Mouse (Mus musculus): ENCODE measurements around the gene Zfand2b. TPM values are rescaled to one million over a fixed set of nuclear protein-coding genes. Genes with fewer than 3 reads are reported as not detected.

Zfand2b gene
- polyA plus RNA-seq, 1 experiment from 2014 or later = 41.0 TPM

GRCm38 (mm10) chr1:75185495-75185894 lies 17.0 kb downstream of the Zfand2b start:
- H3K36me3 ChIP-seq (ENCODE audit: control insufficient read depth, insufficient read depth) = peaks cover 68% of the 10 kb centered on the region

GRCm38 (mm10) chr1:75187126-75187525 lies 18.7 kb downstream of the Zfand2b start:
- Histone ChIP-seq H3K9ac (ENCODE audit: low read depth, low read length) (no peak overlapping the region), H3K36me3 (ENCODE audit: control insufficient read depth, insufficient read depth) (peaks cover 57% of the 10 kb centered on the region), H3K9me3 (replicated peaks; ENCODE audit: control insufficient read depth, low read length) (no peaks in the 10 kb centered on the region), H3K4me2 (ENCODE audit: low read depth, low read length) (no peak overlapping the region), H3K4me3 (ENCODE audit: low read depth, low read length) (no peak overlapping the region), H3K27ac (ENCODE audit: low read length) (no peak overlapping the region), H3K27me3 (ENCODE audit: control insufficient read depth, insufficient read depth, low read depth, low read length) (no peaks in the 10 kb centered on the region), H3K4me1 (ENCODE audit: control insufficient read depth, low read depth, low read length) (peaks cover 28% of the 10 kb centered on the region)
- no peak for ATAC-seq (ENCODE audit: low read depth)

More at GRCm38 (mm10) chr1:75185495-75185894, 17.0 kb downstream of the Zfand2b start:
- 88% methylated on average over 11 of the region's 11 CpGs for WGBS (ENCODE audit: insufficient replicate concordance)
- Histone ChIP-seq H3K27ac (ENCODE audit: low read length) (no peak overlapping the region), H3K4me3 (ENCODE audit: low read depth, low read length) (no peak overlapping the region), H3K27me3 (ENCODE audit: control insufficient read depth, insufficient read depth, low read depth, low read length) (no peaks in the 10 kb centered on the region), H3K4me2 (ENCODE audit: low read depth, low read length) (no peak overlapping the region), H3K9me3 (replicated peaks; ENCODE audit: control insufficient read depth, low read length) (no peaks in the 10 kb centered on the region), H3K9ac (ENCODE audit: low read depth, low read length) (no peak overlapping the region), H3K4me1 (ENCODE audit: control insufficient read depth, low read depth, low read length) (peaks cover 28% of the 10 kb centered on the region)
- no peak for ATAC-seq (ENCODE audit: low read depth)

- H3K9ac ChIP-seq (ENCODE audit: low read depth, low read length) = no peak overlapping the region
- WGBS (ENCODE audit: insufficient replicate concordance) = 24% methylated on average over 2 of the region's 2 CpGs
- H3K9me3 ChIP-seq (replicated peaks; ENCODE audit: control insufficient read depth, low read length) = no peaks in the 10 kb centered on the region
- no peak for ATAC-seq (ENCODE audit: low read depth)
- H3K4me2 ChIP-seq (ENCODE audit: low read depth, low read length) = no peak overlapping the region
- H3K4me1 ChIP-seq (ENCODE audit: control insufficient read depth, low read depth, low read length) = peaks cover 29% of the 10 kb centered on the region
- H3K4me3 ChIP-seq (ENCODE audit: low read depth, low read length) = no peak overlapping the region
- H3K27me3 ChIP-seq (ENCODE audit: control insufficient read depth, insufficient read depth, low read depth, low read length) = no peaks in the 10 kb centered on the region
- peak overlapping the region; percentile 37; the same call in 1 of the 2 replicates for H3K27ac ChIP-seq (ENCODE audit: low read length)
- peaks cover 48% of the 10 kb centered on the region for H3K36me3 ChIP-seq (ENCODE audit: control insufficient read depth, insufficient read depth)
Observed at GRCm38 (mm10) chr1:75187914-75188483, 19.6 kb downstream of the Zfand2b start.

- 18% methylated on average over 2 of the region's 2 CpGs for WGBS (ENCODE audit: insufficient replicate concordance)
Observed at GRCm38 (mm10) chr1:75190577-75190976, 22.1 kb downstream of the Zfand2b start.

GRCm38 (mm10) chr1:75191258-75191621 lies 22.8 kb downstream of the Zfand2b start:
- H3K27ac ChIP-seq (ENCODE audit: low read length) = peak overlapping the region; percentile 94
- peak overlapping the region; percentile 81 for H3K4me2 ChIP-seq (ENCODE audit: low read depth, low read length)
- 35% methylated on average over 5 of the region's 5 CpGs for WGBS (ENCODE audit: insufficient replicate concordance)
- H3K27me3 ChIP-seq (ENCODE audit: control insufficient read depth, insufficient read depth, low read depth, low read length) = no peaks in the 10 kb centered on the region
- peaks cover 35% of the 10 kb centered on the region for H3K4me1 ChIP-seq (ENCODE audit: control insufficient read depth, low read depth, low read length)
- peaks cover 23% of the 10 kb centered on the region for H3K36me3 ChIP-seq (ENCODE audit: control insufficient read depth, insufficient read depth)
- H3K9ac ChIP-seq (ENCODE audit: low read depth, low read length) = peak overlapping the region; percentile 98
- peak; percentile 0; the same call in 1 of the 2 replicates for ATAC-seq (ENCODE audit: low read depth)
- H3K4me3 ChIP-seq (ENCODE audit: low read depth, low read length) = peak overlapping the region; percentile 94
- H3K9me3 ChIP-seq (replicated peaks; ENCODE audit: control insufficient read depth, low read length) = no peaks in the 10 kb centered on the region

More at GRCm38 (mm10) chr1:75190577-75190976, 22.1 kb downstream of the Zfand2b start:
- Histone ChIP-seq H3K9ac (ENCODE audit: low read depth, low read length) (peak overlapping the region; percentile 98), H3K36me3 (ENCODE audit: control insufficient read depth, insufficient read depth) (peaks cover 24% of the 10 kb centered on the region), H3K4me3 (ENCODE audit: low read depth, low read length) (peak overlapping the region; percentile 94), H3K9me3 (replicated peaks; ENCODE audit: control insufficient read depth, low read length) (no peaks in the 10 kb centered on the region), H3K27me3 (ENCODE audit: control insufficient read depth, insufficient read depth, low read depth, low read length) (no peaks in the 10 kb centered on the region), H3K27ac (ENCODE audit: low read length) (peak overlapping the region; percentile 94), H3K4me2 (ENCODE audit: low read depth, low read length) (peak overlapping the region; percentile 81), H3K4me1 (ENCODE audit: control insufficient read depth, low read depth, low read length) (peaks cover 35% of the 10 kb centered on the region)
- ATAC-seq (ENCODE audit: low read depth) = 0 out of 2 replicates have a peak, but pooled peaks have one; percentile 4

- Histone ChIP-seq H3K9ac (ENCODE audit: low read depth, low read length) (peak within 1 kb of the TSS; percentile 98), H3K36me3 (ENCODE audit: control insufficient read depth, insufficient read depth) (peaks cover 20% of the 10 kb centered on the region), H3K27ac (ENCODE audit: low read length) (peak within 1 kb of the TSS; percentile 98), H3K4me3 (ENCODE audit: low read depth, low read length) (peak within 1 kb of the TSS; percentile 94), H3K4me2 (ENCODE audit: low read depth, low read length) (peak within 1 kb of the TSS; percentile 91), H3K27me3 (ENCODE audit: control insufficient read depth, insufficient read depth, low read depth, low read length) (no peaks in the 10 kb centered on the region), H3K9me3 (replicated peaks; ENCODE audit: control insufficient read depth, low read length) (no peaks in the 10 kb centered on the region), H3K4me1 (ENCODE audit: control insufficient read depth, low read depth, low read length) (peaks cover 35% of the 10 kb centered on the region)
- under 1% methylated on average over 46 of the region's 56 CpGs for WGBS (ENCODE audit: insufficient replicate concordance)
- peak; percentile 98 for ATAC-seq (ENCODE audit: low read depth)
Observed at GRCm38 (mm10) chr1:75191622-75192402, 23.4 kb downstream of the Zfand2b start, which contains the start of the genes Ankzf1 and Atg9a. Ankzf1 (plus strand) TSS chr1:75192151. Atg9a (minus strand) TSS chr1:75192196.

- H3K27ac ChIP-seq (ENCODE audit: low read length) = peak overlapping the region; percentile 98
- ATAC-seq (ENCODE audit: low read depth) = peak; percentile 39
- no peaks in the 10 kb centered on the region for H3K27me3 ChIP-seq (ENCODE audit: control insufficient read depth, insufficient read depth, low read depth, low read length)
- no peaks in the 10 kb centered on the region for H3K9me3 ChIP-seq (replicated peaks; ENCODE audit: control insufficient read depth, low read length)
- peak overlapping the region; percentile 88 for H3K9ac ChIP-seq (ENCODE audit: low read depth, low read length)
- peak overlapping the region; percentile 91 for H3K4me2 ChIP-seq (ENCODE audit: low read depth, low read length)
- WGBS (ENCODE audit: insufficient replicate concordance) = 0% methylated on average over 19 of the region's 19 CpGs
- H3K4me1 ChIP-seq (ENCODE audit: control insufficient read depth, low read depth, low read length) = peaks cover 35% of the 10 kb centered on the region
- peaks cover 14% of the 10 kb centered on the region for H3K36me3 ChIP-seq (ENCODE audit: control insufficient read depth, insufficient read depth)
- H3K4me3 ChIP-seq (ENCODE audit: low read depth, low read length) = peak overlapping the region; percentile 94
Observed at GRCm38 (mm10) chr1:75192452-75192851, 24.0 kb downstream of the Zfand2b start.

GRCm38 (mm10) chr1:75201236-75201635 lies 32.8 kb downstream of the Zfand2b start:
- no peak overlapping the region for H3K4me2 ChIP-seq (ENCODE audit: low read depth, low read length)
- peaks cover 14% of the 10 kb centered on the region for H3K36me3 ChIP-seq (ENCODE audit: control insufficient read depth, insufficient read depth)
- no peaks in the 10 kb centered on the region for H3K27me3 ChIP-seq (ENCODE audit: control insufficient read depth, insufficient read depth, low read depth, low read length)
- no peak overlapping the region for H3K4me3 ChIP-seq (ENCODE audit: low read depth, low read length)
- WGBS (ENCODE audit: insufficient replicate concordance) = 73% methylated on average over 1 of the region's 1 CpGs
- H3K27ac ChIP-seq (ENCODE audit: low read length) = no peak overlapping the region
- no peak for ATAC-seq (ENCODE audit: low read depth)
- no peaks in the 10 kb centered on the region for H3K4me1 ChIP-seq (ENCODE audit: control insufficient read depth, low read depth, low read length)
- H3K9me3 ChIP-seq (replicated peaks; ENCODE audit: control insufficient read depth, low read length) = no peaks in the 10 kb centered on the region
- no peak overlapping the region for H3K9ac ChIP-seq (ENCODE audit: low read depth, low read length)

All from liver, embryonic 16.5 days (tissue).